Mouse (Mus musculus) heart, embryonic 16.5 days (tissue): Measurements from ENCODE around the gene Abl1. TPM values are rescaled to one million over a fixed set of nuclear protein-coding genes. Genes with fewer than 3 reads are reported as not detected.

Experiments used
- ATAC-seq: fragments of 200-750 bp; cut with Nextera tagmentation; replicated peaks from 2 replicates; pipeline ENCODE4 v1.8.0; 2017; ENCODE audit warnings: moderate number of reproducible peaks; ENCODE audit not compliant: insufficient read depth, low FRiP score; ENCODE audit errors: extremely low read depth
- H3K27ac ChIP-seq: fragments of 300-500 bp; sonication (generic); 2 replicates; pipeline ENCODE4 v1.5.1; 2014; ENCODE audit warnings: mild to moderate bottlenecking, low read length, control low read depth, moderate library complexity
- H3K27me3 ChIP-seq: fragments of 300-500 bp; sonication (generic); 2 replicates; pipeline ENCODE4 v1.6.1; 2014; ENCODE audit warnings: low read length, mixed read lengths; ENCODE audit not compliant: control insufficient read depth, insufficient read depth
- H3K36me3 ChIP-seq: fragments of 300-500 bp; sonication (generic); 2 replicates; pipeline ENCODE4 v1.6.1; 2014; ENCODE audit not compliant: control insufficient read depth, insufficient read depth
- H3K4me1 ChIP-seq: fragments of 300-500 bp; sonication (generic); 2 replicates; pipeline ENCODE4 v1.6.1; 2014; ENCODE audit warnings: low read length, mixed read lengths; ENCODE audit not compliant: control insufficient read depth, insufficient read depth
- H3K4me2 ChIP-seq: fragments of 300-500 bp; sonication (generic); 2 replicates; pipeline ENCODE4 v1.6.1; 2014; ENCODE audit warnings: low read depth, mild to moderate bottlenecking, control low read depth, low read length
- H3K4me3 ChIP-seq: fragments of 300-500 bp; sonication (generic); 2 replicates; pipeline ENCODE4 v1.5.1; 2014; ENCODE audit warnings: mild to moderate bottlenecking, control low read depth, low read length
- H3K9ac ChIP-seq: fragments of 300-500 bp; sonication (generic); 2 replicates; pipeline ENCODE4 v1.6.1; 2014; ENCODE audit warnings: low read length, control low read depth
- H3K9me3 ChIP-seq: fragments of 300-500 bp; sonication (generic); replicated peaks from 2 replicates; pipeline ENCODE4 v1.6.1; 2016; ENCODE audit warnings: low read length; ENCODE audit not compliant: control insufficient read depth
- WGBS: fragments of 180-500 bp; shearing (Covaris S2); extraction: QIAGEN DNeasy Blood & Tissue Kit; methylation state at CpG from one replicate; pipeline ENCODE4 v1.1.7; 2014; 5-methylcytosine and 5-hydroxymethylcytosine counted together
- polyA plus RNA-seq: library from polyadenylated mRNA; unstranded; fragments of >200 nt; fragmentation: Nextera tagmentation; extraction: Ambion mirVana; gene quantifications from 2 replicates; pipeline ENCODE4 v1.2.1, GENCODE M21; 2015

Abl1 gene
- polyA plus RNA-seq, 1 experiment from 2014 or later: 24.0 TPM

DNA sequence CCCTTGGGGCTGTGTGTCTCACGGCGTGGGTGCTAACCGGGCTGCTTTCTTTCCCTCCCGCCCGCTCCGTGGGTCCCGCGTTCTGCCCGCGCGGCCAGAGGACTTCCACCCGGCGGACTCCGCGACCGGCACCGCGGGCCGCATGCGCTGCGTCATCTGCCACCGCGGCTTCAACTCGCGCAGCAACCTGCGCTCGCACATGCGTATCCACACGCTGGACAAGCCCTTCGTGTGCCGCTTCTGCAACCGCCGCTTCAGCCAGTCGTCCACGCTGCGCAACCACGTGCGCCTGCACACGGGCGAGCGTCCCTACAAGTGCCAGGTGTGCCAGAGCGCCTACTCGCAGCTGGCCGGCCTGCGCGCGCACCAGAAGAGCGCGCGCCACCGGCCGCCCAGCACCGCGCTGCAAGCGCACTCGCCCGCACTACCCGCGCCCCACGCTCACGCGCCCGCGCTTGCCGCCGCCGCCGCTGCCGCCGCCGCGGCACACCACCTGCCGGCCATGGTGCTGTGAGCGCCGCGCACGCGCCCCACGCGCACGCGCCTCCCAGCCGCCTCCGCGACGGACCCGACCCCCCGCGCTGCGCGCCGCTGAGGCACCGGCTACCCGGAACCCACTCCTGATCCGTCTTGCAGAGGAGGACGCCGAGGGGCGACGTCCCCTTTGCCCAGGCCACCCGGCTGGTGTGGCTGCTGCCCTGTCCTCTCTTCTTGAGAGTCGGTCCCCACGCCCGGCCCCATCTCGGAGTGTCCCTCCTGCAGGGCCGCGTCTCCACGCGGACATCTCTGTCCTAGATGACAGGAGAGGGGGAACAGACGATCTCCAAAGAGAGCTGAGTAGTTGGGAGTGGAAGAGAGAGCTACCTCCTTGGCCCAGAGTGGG is 34.0 kb upstream of the Abl1 start:
- Histone ChIP-seq H3K4me3 (peak overlapping the region; percentile 58), H3K27ac (no peak overlapping the region), H3K4me1 (peaks cover 4% of the 10 kb centered on the region), H3K9me3 (peaks cover 3% of the 10 kb centered on the region; the same call in 1 of the 2 replicates), H3K27me3 (peaks cover 71% of the 10 kb centered on the region), H3K4me2 (peak overlapping the region; percentile 98), H3K36me3 (no peaks in the 10 kb centered on the region), H3K9ac (peak overlapping the region; percentile 56)
- peak; percentile 45; the same call in 1 of the 2 replicates for ATAC-seq
- WGBS: under 1% methylated on average over 100 of the region's 109 CpGs

DNA sequence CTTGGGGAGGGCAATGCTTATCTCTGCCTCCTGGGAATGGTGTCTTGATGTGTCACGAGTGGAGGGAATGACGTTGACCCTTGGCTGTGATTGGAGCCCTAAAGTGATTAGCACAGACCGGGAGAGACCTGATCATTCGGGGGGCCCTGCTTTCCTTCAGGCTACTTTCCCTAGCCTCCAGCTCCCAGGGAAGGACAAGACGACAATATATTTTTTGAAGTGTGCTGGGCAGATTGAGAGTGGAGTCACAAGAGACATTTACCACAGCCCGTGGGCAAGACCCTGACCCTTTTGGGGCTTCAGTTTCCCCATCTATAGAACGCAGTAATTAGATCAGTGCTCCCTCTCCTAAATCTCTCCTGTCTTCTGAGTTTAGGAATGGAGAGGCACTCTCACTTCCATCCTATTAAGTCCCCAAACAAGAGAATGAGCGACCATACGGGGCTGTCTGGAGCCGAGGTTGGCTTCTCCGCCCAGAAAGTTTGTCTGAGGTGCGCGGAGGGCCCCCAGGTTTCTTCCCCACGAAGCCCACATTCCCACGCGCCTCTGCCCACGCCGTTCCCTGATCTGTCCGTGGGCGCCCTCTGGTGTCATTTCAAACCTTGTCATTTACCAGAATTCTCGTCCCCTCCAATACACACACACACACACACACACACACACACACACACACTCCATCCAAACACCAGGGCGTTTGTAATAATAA is 33.2 kb upstream of the Abl1 start:
- Histone ChIP-seq H3K27me3 (peaks cover 64% of the 10 kb centered on the region), H3K4me3 (peak overlapping the region; percentile 58), H3K4me1 (peaks cover 4% of the 10 kb centered on the region), H3K9me3 (peaks cover 4% of the 10 kb centered on the region; the same call in 1 of the 2 replicates), H3K36me3 (no peaks in the 10 kb centered on the region), H3K9ac (no peak overlapping the region), H3K27ac (no peak overlapping the region), H3K4me2 (peak overlapping the region; percentile 98)
- 4% methylated on average over 22 of the region's 22 CpGs for WGBS
- ATAC-seq: no peak

DNA sequence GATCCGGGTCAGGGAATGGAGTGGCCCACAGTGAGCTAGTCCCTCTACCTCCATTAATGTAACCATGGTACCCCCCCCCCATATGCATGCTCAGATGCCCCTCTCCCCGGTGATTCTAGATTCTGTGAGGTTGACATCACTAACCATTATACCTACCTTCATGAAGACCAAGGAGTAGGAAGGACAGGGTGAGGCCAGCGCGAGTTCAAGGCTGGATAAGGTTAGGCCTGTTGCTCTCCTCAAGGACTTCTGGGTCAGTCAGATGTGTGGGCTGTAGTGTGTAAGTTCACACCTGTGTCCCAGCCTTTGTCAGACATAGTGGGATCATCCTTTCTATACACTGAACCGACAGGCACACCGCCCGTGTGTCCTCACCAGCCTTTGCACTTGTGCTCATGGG is 31.8 kb upstream of the Abl1 start:
- H3K9ac ChIP-seq: no peak overlapping the region
- no peak for ATAC-seq
- whole genome bisulfite sequencing: 79% methylated on average over 7 of the region's 7 CpGs
- peaks cover 4% of the 10 kb centered on the region for H3K4me1 ChIP-seq
- H3K4me3 ChIP-seq: no peak overlapping the region
- peaks cover 54% of the 10 kb centered on the region for H3K27me3 ChIP-seq
- peaks cover 4% of the 10 kb centered on the region; the same call in 1 of the 2 replicates for H3K9me3 ChIP-seq
- no peak overlapping the region for H3K27ac ChIP-seq
- H3K36me3 ChIP-seq: no peaks in the 10 kb centered on the region
- H3K4me2 ChIP-seq: no peak overlapping the region

DNA sequence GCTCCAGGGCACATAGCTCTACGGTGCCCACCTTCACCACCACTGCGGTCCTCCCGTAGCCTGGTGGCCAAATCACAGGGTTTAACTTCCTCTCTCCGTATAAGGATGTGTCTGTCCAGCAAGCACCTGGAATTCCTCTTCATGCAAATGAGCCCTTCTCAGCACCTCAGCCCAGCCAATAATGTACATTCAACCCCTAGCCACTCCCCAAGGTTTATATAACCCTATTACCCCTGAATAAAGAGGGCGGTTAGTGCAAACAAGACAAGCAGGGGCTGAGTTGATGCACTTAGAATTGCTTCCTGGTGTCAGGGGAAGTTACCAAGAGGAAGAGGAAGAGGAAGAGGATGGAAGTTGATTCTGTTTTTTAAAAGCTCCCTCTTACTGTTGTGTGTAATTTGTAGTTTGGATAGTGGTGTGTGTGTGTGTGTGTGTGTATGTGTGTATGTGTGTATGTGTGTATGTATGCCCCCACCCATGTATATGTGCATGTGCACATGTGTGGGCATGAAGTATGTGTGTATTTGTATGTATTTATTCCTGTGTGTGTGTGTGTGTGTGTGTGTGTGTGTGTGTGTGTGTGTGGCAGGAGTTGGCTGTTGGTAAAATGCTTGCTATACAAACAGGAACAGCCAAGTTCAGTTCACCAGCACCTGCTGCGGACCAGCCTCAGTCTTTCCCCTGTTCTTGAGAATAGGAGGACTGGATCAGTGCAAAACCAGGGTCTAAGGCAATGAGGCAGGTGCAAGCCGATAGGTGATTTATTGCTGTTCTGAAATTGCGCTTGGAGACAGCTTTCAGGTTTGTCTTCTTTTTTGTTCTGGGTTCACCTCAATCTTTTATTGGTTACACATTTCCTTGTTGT is 25.0 kb upstream of the Abl1 start:
- no peak overlapping the region for H3K4me2 ChIP-seq
- ATAC-seq: no peak
- H3K9ac ChIP-seq: no peak overlapping the region
- H3K36me3 ChIP-seq: no peaks in the 10 kb centered on the region
- H3K4me1 ChIP-seq: no peaks in the 10 kb centered on the region
- no peak overlapping the region for H3K27ac ChIP-seq
- H3K4me3 ChIP-seq: no peak overlapping the region
- 56% methylated on average over 8 of the region's 8 CpGs for WGBS
- peaks cover 2% of the 10 kb centered on the region; the same call in 1 of the 2 replicates for H3K27me3 ChIP-seq
- peaks cover 4% of the 10 kb centered on the region; the same call in 1 of the 2 replicates for H3K9me3 ChIP-seq

DNA sequence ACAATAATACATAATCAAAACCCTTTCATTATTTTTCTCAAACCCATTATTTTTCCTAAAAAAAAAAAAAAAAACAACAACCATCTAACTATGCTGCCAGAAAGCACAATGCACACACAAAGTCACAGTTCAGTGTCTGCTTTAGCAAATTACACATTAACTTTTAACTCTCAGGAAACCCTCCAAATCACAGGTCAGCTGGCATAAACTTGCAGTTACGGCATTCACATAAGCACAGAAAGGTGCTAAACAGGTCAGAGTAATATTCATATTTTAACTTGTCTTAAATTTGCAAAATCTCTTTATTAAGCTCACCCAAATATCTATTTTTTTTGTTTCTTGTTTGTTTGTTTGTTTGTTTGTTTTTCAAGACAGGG is 24.4 kb upstream of the Abl1 start:
- Histone ChIP-seq H3K9ac (no peak overlapping the region), H3K27ac (no peak overlapping the region), H3K27me3 (peaks cover 2% of the 10 kb centered on the region; the same call in 1 of the 2 replicates), H3K4me3 (no peak overlapping the region), H3K4me2 (no peak overlapping the region), H3K9me3 (peaks cover 4% of the 10 kb centered on the region; the same call in 1 of the 2 replicates), H3K4me1 (no peaks in the 10 kb centered on the region), H3K36me3 (no peaks in the 10 kb centered on the region)
- 90% methylated on average over 1 of the region's 1 CpGs for WGBS
- no peak for ATAC-seq

DNA sequence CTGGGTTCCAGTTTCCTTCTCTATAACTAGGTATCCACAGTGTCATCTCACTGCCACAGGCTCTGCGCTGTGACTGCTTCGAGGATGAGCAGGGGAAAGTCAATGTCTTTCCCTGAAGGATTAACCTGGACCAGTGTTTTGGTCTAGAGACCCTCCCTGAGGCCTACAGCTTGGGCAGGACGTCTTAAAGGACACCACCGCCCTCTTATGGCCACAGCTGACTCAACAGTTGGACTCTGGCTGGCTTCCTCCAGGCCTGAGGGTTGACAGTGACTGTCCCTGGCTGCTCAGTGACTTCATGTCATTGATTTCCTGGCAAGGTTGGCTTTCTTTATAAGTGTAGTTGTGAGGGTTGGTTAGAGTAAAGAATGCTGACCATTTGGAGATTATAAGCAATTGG is 20.8 kb upstream of the Abl1 start:
- Histone ChIP-seq H3K9ac (no peak overlapping the region), H3K4me2 (no peak overlapping the region), H3K4me3 (no peak overlapping the region), H3K27me3 (peaks cover 2% of the 10 kb centered on the region; the same call in 1 of the 2 replicates), H3K36me3 (no peaks in the 10 kb centered on the region), H3K27ac (no peak overlapping the region), H3K9me3 (no peaks in the 10 kb centered on the region), H3K4me1 (peaks cover 5% of the 10 kb centered on the region; the same call in 1 of the 2 replicates)
- ATAC-seq: no peak
- 34% methylated on average over 4 of the region's 4 CpGs for WGBS

DNA sequence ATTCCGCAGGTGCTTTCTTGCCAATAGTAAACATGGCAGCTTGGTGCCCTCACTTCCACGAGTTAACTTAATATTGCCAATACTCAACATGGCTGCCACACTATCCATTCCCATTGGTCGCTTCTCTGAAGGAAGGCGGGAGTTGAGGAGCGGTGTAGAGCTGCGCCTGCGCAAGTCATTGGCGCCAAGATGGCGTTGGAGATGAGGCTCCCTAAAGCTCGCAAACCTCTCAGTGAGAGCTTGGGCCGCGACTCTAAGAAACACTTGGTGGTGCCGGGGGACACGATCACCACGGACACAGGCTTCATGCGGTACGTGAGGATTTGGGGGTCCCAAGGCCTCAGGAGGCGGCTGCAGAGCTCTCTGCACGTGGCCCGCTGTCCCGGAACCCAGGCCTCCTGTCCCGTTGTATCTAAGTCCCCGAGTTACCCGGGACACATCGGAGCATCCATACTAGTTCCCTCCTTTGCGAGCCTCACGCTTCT is 17.6 kb upstream of the Abl1 start, which contains the start of gene Exosc2:
TSS of gene Exosc2 (plus strand) at position 165 of the 485 bp plus-strand sequence.
- Histone ChIP-seq H3K27ac (peak within 1 kb of the TSS; percentile 60; the same call in 1 of the 2 replicates), H3K4me2 (peak within 1 kb of the TSS; percentile 95), H3K4me1 (peaks cover 5% of the 10 kb centered on the region; the same call in 1 of the 2 replicates), H3K9me3 (no peaks in the 10 kb centered on the region), H3K4me3 (peak within 1 kb of the TSS; percentile 86), H3K27me3 (no peaks in the 10 kb centered on the region), H3K36me3 (peaks cover 17% of the 10 kb centered on the region), H3K9ac (peak within 1 kb of the TSS; percentile 88)
- WGBS: under 1% methylated on average over 27 of the region's 27 CpGs
- ATAC-seq: peak; percentile 97

DNA sequence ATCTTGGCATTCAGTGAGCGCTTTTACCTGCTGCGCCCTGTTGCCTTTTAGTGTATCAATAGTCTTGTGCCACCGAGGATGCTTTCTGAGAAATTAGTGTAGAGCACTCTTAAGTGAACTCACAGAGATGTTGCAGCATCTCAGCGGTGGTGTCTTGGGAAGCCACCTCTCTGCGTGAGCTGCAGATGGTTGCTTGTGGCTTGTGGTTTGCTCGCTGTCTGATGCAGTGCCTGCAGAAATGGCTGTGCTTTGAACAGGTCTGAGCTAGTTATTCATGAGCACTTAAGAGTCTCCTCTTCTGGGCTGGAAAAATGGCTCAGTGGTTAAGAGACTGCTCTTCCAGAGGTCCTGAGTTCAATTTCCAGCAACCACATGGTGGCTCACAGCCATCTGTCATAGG is 9.5 kb upstream of the Abl1 start:
- no peak overlapping the region for H3K9ac ChIP-seq
- no peak overlapping the region for H3K4me2 ChIP-seq
- ATAC-seq: no peak
- no peaks in the 10 kb centered on the region for H3K27me3 ChIP-seq
- peaks cover 42% of the 10 kb centered on the region for H3K36me3 ChIP-seq
- H3K4me3 ChIP-seq: no peak overlapping the region
- H3K4me1 ChIP-seq: no peaks in the 10 kb centered on the region
- 91% methylated on average over 6 of the region's 6 CpGs for WGBS
- no peak overlapping the region for H3K27ac ChIP-seq
- H3K9me3 ChIP-seq: no peaks in the 10 kb centered on the region
